In genomic region chrX:126693131-126693805, GRCm38 (mm10) we compare ENCODE assay signal across 7 mouse cellular contexts.
DNase-seq lines count a peak whose midpoint lies in the region; ATAC-seq and TF ChIP-seq lines count a peak whose summit lies in the region.
"Not testable (repeated sequence)": the region's sequence is repeated elsewhere in the genome, so short reads cannot be mapped to it uniquely, and the experiment has no call there.

No protein-coding gene starts in this region.

- H3K4me3 ChIP-seq in hindbrain, embryonic 14.5 days (replicated peaks; ENCODE audit: low read length); liver, adult 2 months (ENCODE audit: insufficient read depth, low read depth, low read length): not testable (repeated sequence)

- not testable (repeated sequence) for H3K9ac ChIP-seq in hindbrain, embryonic 14.5 days; liver, adult 2 months (ENCODE audit: low read depth, low read length)

- 75% methylated on average over 6 of the region's 6 CpGs for WGBS in hindbrain, embryonic 14.5 days
- 64% methylated on average over 6 of the region's 6 CpGs for WGBS in liver, adult 2 months

- not testable (repeated sequence) for H3K4me2 ChIP-seq in hindbrain, embryonic 14.5 days (replicated peaks)

- H3K9me3 ChIP-seq in hindbrain, embryonic 14.5 days (ENCODE audit: control insufficient read depth, low read length): not testable (repeated sequence)

- H3K4me1 ChIP-seq in hindbrain, embryonic 14.5 days (replicated peaks; ENCODE audit: control insufficient read depth, insufficient read depth, low read length); liver, adult 2 months (ENCODE audit: control insufficient read depth, insufficient read depth, low read length): not testable (repeated sequence)

- TF ChIP-seq CTCF in liver, adult 2 months (IDR thresholded peaks at IDR 0.05; ENCODE audit: low read depth, low read length): not testable (repeated sequence)

- DNase-seq in 416B (ENCODE audit: low read depth): peak; percentile 29
- peak; percentile 25 for DNase-seq in Muller cell, postnatal 12 days (ENCODE audit: inconsistent ontology term)
- DNase-seq in c-Kit-negative CD71-positive TER-119-positive erythroid progenitor cells, embryonic 14.5 days (ENCODE audit: low read depth, low spot score): peak; percentile 13
- peak; percentile 15 for DNase-seq in fibroblast of lung, adult 2 months (ENCODE audit: low read depth)
- peak; percentile 27 for DNase-seq in hindbrain, embryonic 14.5 days (ENCODE audit: low spot score)
- peak; percentile 15 for DNase-seq in liver, adult 2 months (ENCODE audit: extremely low read depth, low read depth, low spot score)
- peak; percentile 1 for DNase-seq in naive thymus-derived CD4-positive, alpha-beta T cell, adult 2 months (ENCODE audit: low read depth)

- TF ChIP-seq POLR2A in liver, adult 2 months (IDR thresholded peaks at IDR 0.05; ENCODE audit: extremely low read depth, insufficient read depth, low read length): not testable (repeated sequence)

- H3K36me3 ChIP-seq in hindbrain, embryonic 14.5 days (replicated peaks; ENCODE audit: control insufficient read depth, insufficient read depth); liver, adult 2 months (ENCODE audit: control insufficient read depth, insufficient read depth, low read length): not testable (repeated sequence)

- not testable (repeated sequence) for H3K79me2 ChIP-seq in liver, adult 2 months (ENCODE audit: control insufficient read depth, insufficient read depth, low read length)

- H3K27ac ChIP-seq in hindbrain, embryonic 14.5 days; liver, adult 2 months (replicated peaks; ENCODE audit: insufficient read depth, low read depth, low read length): not testable (repeated sequence)

- ATAC-seq in hindbrain, embryonic 14.5 days (ENCODE audit: low FRiP score): not testable (repeated sequence)

- H3K27me3 ChIP-seq in hindbrain, embryonic 14.5 days (ENCODE audit: control insufficient read depth, insufficient read depth, low read length); liver, adult 2 months (ENCODE audit: control insufficient read depth, insufficient read depth, low read length): not testable (repeated sequence)
